Mouse (Mus musculus): ENCODE data around the gene Pomt2. TPM values are rescaled to one million over a fixed set of nuclear protein-coding genes. Genes with fewer than 3 reads are reported as not detected.

Pomt2 gene
- total RNA-seq (2023) = 1.6 and 4.3 TPM in 2 replicates

GRCm38 (mm10) chr12:87147395-87148089 lies at the start of gene Pomt2:
TSS of gene Pomt2 (minus strand) at chr12:87147968.

GRCm38 (mm10) chr12:87146966-87147365 lies 802 bp downstream of the Pomt2 start, which contains the start of gene Gstz1:
TSS of gene Gstz1 (plus strand) at chr12:87147165.

GRCm38 (mm10) chr12:87102165-87102631 lies 45.6 kb downstream of the Pomt2 start, which contains the start of gene Ngb:
TSS of gene Ngb (minus strand) at chr12:87102539.

Other genes with a start within 250 kb of the Pomt2 start
- gene Cipc, start 200.9 kb downstream of the Pomt2 start, total RNA-seq (2023) = 5.6 and 10.7 TPM in 2 replicates
- not detected in 2 replicates for gene Zdhhc22, start 157.5 kb downstream of the Pomt2 start, total RNA-seq (2023)
- gene Tmem63c, start 126.6 kb downstream of the Pomt2 start, total RNA-seq (2023) = not detected in 2 replicates
- not detected in 2 replicates for gene Ngb, start 45.4 kb downstream of the Pomt2 start, total RNA-seq (2023)
- gene Gstz1, start 803 bp downstream of the Pomt2 start, total RNA-seq (2023) = 5.6 and 7.8 TPM in 2 replicates
- not detected in 2 replicates for gene Samd15, start 51.8 kb upstream of the Pomt2 start, total RNA-seq (2023)
- gene Tmed8, start 52.5 kb upstream of the Pomt2 start, total RNA-seq (2023) = 9.0 and 13.3 TPM in 2 replicates
- 1.3 and 1.8 TPM in 2 replicates for gene Noxred1, start 90.8 kb upstream of the Pomt2 start, total RNA-seq (2023)
- gene Vipas39, start 118.3 kb upstream of the Pomt2 start, total RNA-seq (2023) = 23.2 and 26.0 TPM in 2 replicates
- gene Ahsa1, start 118.5 kb upstream of the Pomt2 start, total RNA-seq (2023) = 59.2 and 70.0 TPM in 2 replicates
- gene Ism2, start 151.7 kb upstream of the Pomt2 start, total RNA-seq (2023) = not detected in 2 replicates
- 125 and 146 TPM in 2 replicates for gene Sptlc2, start 240.4 kb upstream of the Pomt2 start, total RNA-seq (2023)

Measured in neutrophil, adult 65 days (primary cell).